ENCODE assay signal across 8 mouse cellular contexts in the genomic region with DNA sequence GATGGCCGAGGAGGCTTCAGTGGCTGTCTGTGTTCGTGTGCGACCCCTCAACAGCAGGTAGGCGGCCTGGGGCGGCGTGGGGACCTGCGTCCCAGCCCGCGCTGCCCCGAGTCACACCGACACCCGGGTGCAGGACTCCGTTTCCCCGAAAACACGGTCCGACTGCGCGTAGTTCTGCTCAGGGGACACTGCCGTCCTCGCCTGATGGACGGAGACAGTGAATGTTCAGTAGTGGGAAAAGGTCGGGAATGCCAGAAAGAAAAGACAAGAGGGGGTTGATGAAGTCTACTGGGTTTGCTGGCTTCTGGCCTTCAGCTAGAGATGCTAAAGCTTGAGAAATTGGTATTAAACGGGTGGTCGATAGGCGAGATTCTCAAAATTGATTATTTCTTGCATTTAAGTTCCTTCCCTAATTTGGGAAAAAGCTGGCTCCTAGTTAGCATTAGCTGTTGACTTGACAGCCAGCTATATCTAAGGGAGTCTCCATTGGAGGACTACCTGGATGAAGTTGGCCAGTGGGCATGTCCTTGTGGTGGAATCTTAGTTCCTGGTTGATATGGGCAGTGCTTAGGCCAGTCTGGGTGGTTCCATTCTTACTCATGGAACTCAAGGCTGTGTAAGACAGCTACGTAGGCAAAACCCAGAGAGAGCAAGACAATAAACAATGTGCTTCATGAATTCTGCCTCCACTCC. TPM values are rescaled to one million over a fixed set of nuclear protein-coding genes. Genes with fewer than 3 reads are reported as not detected.
A peak's percentile ranks its signal among the peaks of the same experiment; 100 is the strongest.
DNase-seq lines count a peak whose midpoint lies in the region; ATAC-seq and TF ChIP-seq lines count a peak whose summit lies in the region.

No protein-coding gene starts in this region.

- H3K27ac ChIP-seq in kidney, postnatal 0 days: no peak overlapping the region
- H3K27ac ChIP-seq in hindbrain, embryonic 10.5 days: peak overlapping the region; percentile 94

- 0 out of 2 replicates have a peak, but pooled peaks cover 3% of the 10 kb centered on the region for H3K4me1 ChIP-seq in kidney, postnatal 0 days (replicated peaks; ENCODE audit: insufficient read depth, low read length)
- H3K4me1 ChIP-seq in hindbrain, embryonic 10.5 days (replicated peaks): peaks cover 23% of the 10 kb centered on the region

- H3K4me2 ChIP-seq in kidney, postnatal 0 days (ENCODE audit: low read length): peak overlapping the region; percentile 65

- peak overlapping the region; percentile 63 for H3K9ac ChIP-seq in kidney, postnatal 0 days (ENCODE audit: low read depth, low read length)

- DNase-seq in kidney, postnatal 0 days (ENCODE audit: low spot score): peak; percentile 18
- DNase-seq in kidney, adult 11 months: no peak
- DNase-seq in ZHBTc4 (ENCODE audit: low read depth, low spot score): peak; percentile 10
- DNase-seq in hindbrain, embryonic 10.5 days (ENCODE audit: low spot score): peak; percentile 8
- no peak for DNase-seq in cerebellum, adult 9-11 months
- no peak for DNase-seq in cerebellum, postnatal 36 days
- DNase-seq in kidney, postnatal 10 days: no peak

- H3K36me3 ChIP-seq in kidney, postnatal 0 days (ENCODE audit: insufficient read depth, low read length): peaks cover 11% of the 10 kb centered on the region
- H3K36me3 ChIP-seq in hindbrain, embryonic 10.5 days: peaks cover 31% of the 10 kb centered on the region

- TF ChIP-seq CTCF in kidney, postnatal 0 days (IDR thresholded peaks at IDR 0.05; ENCODE audit: low read depth): no peak; the same call in 1 of the 2 replicates

- no peaks in the 10 kb centered on the region for H3K27me3 ChIP-seq in kidney, postnatal 0 days (ENCODE audit: insufficient read depth, low read length)
- no peaks in the 10 kb centered on the region for H3K27me3 ChIP-seq in hindbrain, embryonic 10.5 days (ENCODE audit: insufficient read depth, poor library complexity, severe bottlenecking)

- ATAC-seq in kidney, postnatal 0 days (replicated peaks; ENCODE audit: low FRiP score, low read depth): no peak; the same call in 1 of the 2 replicates
- ATAC-seq in megakaryocyte progenitor cell, adult 5-6 weeks (replicated peaks; ENCODE audit: poor library complexity): peak; percentile 56

- peak overlapping the region; percentile 81 for H3K4me3 ChIP-seq in kidney, postnatal 0 days (replicated peaks; ENCODE audit: low read depth, low read length)
- H3K4me3 ChIP-seq in hindbrain, embryonic 10.5 days: peak overlapping the region; percentile 97

- under 1% methylated on average over 26 of the region's 26 CpGs for WGBS in kidney, postnatal 0 days
- WGBS in hindbrain, embryonic 10.5 days: under 1% methylated on average over 26 of the region's 26 CpGs

- no peaks in the 10 kb centered on the region for H3K9me3 ChIP-seq in kidney, postnatal 0 days (replicated peaks; ENCODE audit: low read length)
- no peaks in the 10 kb centered on the region for H3K9me3 ChIP-seq in hindbrain, embryonic 10.5 days

RNA-seq across cellular contexts. Expression of a gene that starts 0.5 kb away (rescaled TPM):
- 13.2 and 13.3 TPM in 2 replicates for polyA plus RNA-seq in kidney, postnatal 0 days (2015; fragmentation: Nextera tagmentation; extraction: Ambion mirVana)
- polyA plus RNA-seq in hindbrain, embryonic 10.5 days (2016; fragmentation: Nextera tagmentation; extraction: Ambion mirVana): 17.2 and 32.2 TPM in 2 replicates
- total RNA-seq in megakaryocyte progenitor cell, adult 5-6 weeks (2015): 57.5 and 57.9 TPM in 2 replicates
- total RNA-seq in megakaryocyte progenitor cell, adult 5-6 weeks (2017): 56.6 and 77.8 TPM in 2 replicates

Comparison
In these comparisons a context has a peak if more than half of its experiments do, and no peak if none do; other contexts are left out.
1. DNase-seq: peak in kidney, postnatal 0 days (single experiment), ZHBTc4 (single experiment) and hindbrain, embryonic 10.5 days (single experiment); none in kidney, adult 11 months (single experiment), cerebellum, adult 9-11 months (single experiment), cerebellum, postnatal 36 days (0 of 2) and kidney, postnatal 10 days (single experiment).